Mouse (Mus musculus) testis, adult 2 months (tissue): ENCODE results near the gene Prr14.
A peak's percentile ranks its signal among the peaks of the same experiment; 100 is the strongest.

Source experiments
- CTCF ChIP-seq: fragments of 200-500 bp; IDR thresholded peaks from 2 replicates; pipeline ENCODE4 v1.5.1; 2012; ENCODE audit warnings: low read depth, mild to moderate bottlenecking, inconsistent platforms, low read length, moderate library complexity; ENCODE audit not compliant: control insufficient read depth, insufficient read depth, insufficient replicate concordance
- POLR2A ChIP-seq: fragments of 200-500 bp; IDR thresholded peaks from 2 replicates; pipeline ENCODE4 v1.6.1; 2012; ENCODE audit warnings: low read depth, mild to moderate bottlenecking, inconsistent platforms, low read length, moderate library complexity; ENCODE audit not compliant: control insufficient read depth

DNA sequence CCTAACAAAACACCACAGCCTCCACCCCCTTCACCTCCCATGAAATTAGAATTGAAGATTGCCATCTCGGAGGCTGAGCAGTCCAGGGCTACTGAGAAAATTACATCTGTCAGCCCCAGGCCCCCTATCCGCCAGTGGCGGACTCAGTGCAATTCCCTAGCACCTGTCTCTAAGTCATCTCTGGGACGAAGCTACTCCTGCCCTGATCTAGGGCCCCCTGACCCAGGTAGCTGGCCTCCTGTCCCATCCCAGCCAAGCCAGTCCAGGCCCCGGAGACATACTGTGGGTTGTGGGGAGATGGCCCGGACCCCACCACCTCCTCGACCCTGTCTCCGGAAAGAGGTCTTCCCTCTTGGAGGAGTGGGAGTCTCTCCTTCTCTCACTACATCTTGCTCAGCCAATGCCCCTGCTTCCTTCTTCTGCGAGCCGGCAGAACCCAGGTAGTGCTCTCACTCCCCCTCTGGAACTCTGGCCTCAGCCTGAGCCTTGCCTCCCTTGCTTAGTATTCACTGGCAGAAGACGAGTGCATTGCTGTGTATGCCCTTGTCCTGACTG lies 15.9 kb downstream of the Prr14 start:
- TF ChIP-seq POLR2A, result 0 out of 2 replicates have a peak, but pooled peaks have one; percentile 29
- no peak for TF ChIP-seq CTCF
